Mouse (Mus musculus) left cerebral cortex, adult 9 months (tissue): ENCODE measurements around the gene Mamdc4.

Source experiments
- DNase-seq, 2 experiments: peaks; one replicate each; pipeline ENCODE4 v3.0.0; 2022; ENCODE audit warnings: low spot score in 2 of 2

The Mamdc4 gene

DNA sequence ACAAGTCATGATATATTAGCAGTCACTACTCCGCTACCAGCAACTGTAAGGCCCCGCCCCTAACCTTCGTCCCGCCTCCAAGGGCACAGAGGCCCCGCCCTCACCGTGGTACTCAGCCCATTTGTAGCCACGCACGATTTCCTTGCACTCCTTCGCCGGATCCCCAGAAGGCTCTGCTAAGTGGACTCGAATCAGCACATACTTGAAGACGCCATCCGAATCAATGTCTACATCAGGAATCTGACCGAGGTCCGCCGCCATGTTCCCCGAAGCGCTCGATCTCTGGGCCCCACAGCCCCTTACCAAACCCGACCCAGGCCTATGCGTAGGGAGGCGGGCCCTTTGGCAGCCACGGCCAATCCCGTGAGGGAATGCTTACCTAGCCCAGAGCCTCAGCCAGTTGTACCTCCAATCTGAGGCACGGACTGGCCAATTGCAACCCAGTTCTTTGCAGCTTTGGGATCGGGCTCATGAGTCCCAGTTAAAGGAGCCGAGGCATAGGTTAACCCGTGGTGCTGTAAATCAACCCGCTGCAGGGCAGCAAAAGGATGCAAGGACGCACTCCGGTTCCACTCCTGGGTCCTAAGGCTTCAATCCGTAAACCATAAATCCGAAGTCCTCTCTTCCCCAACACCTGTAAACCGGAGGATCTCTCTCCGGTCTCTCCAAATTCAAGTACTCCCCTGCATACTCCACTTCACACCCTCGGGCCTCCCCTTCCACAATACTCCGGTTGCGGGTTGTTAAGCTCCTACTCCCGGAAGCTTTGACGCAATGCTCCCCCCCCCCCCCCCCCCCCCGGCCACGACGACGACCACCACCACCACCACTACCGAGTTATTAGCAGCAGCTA, at the start of gene Mamdc4, which contains the start of gene Phpt1:
Gene Mamdc4, minus strand, starts transcription at position 267 of the 853 bp plus-strand sequence.
Gene Phpt1, minus strand, starts transcription at position 646 of the 853 bp plus-strand sequence.
- DNase-seq = peak; percentile 95 to 98

DNA sequence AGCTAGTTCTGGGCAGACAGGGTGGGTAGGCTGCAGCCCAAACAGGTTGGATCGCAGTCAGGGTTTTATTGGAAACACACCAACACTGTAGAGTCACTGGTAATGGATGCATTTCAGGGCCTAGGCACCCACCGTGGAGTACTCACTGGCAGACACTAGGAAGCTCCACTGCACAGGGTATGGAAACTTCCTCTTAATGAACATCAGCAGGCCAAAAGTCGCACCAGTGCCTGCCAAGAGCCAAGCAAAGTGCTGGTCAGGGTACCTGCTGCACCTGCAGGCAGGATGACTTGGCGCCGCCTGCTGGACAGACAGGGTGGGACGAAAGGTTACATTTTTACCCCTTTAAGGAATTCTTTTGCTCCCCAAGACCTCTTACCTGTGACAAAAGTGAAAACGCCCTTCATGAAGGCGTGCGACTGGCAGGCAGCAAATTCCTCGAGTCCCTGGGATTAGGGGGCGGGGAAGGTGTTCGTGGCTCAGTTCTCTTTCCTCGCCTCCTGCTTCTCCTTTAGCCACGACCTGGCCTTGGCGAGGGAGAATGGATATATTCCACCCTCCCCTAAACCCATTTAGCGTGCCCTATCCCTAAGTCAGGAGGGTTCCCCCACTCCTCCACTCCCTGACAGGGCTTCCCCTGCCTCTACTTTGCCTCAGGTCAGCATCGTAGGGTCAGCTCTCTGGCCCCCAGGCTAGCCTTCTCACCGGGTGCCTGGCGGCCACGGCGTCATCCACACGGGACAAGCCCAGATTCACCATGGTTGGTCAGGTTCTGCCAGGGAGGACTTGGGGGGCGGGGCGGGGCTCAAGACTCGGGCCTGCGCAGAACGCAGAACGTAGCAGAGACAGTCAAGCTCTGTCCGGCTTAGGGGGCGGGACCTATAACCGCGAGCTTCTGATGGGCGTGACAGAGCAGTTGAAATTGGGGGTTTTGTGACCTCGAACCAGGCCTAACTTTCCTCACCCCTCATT, 46.9 kb upstream of the Mamdc4 start, which contains the start of gene Tmem141:
Gene Tmem141, minus strand, starts transcription at position 777 of the 972 bp plus-strand sequence.
- peak; percentile 61 to 89 for DNase-seq

GRCm38 (mm10) chr2:25620852-25621228, 46.2 kb upstream of the Mamdc4 start:
- DNase-seq = no peak

DNA sequence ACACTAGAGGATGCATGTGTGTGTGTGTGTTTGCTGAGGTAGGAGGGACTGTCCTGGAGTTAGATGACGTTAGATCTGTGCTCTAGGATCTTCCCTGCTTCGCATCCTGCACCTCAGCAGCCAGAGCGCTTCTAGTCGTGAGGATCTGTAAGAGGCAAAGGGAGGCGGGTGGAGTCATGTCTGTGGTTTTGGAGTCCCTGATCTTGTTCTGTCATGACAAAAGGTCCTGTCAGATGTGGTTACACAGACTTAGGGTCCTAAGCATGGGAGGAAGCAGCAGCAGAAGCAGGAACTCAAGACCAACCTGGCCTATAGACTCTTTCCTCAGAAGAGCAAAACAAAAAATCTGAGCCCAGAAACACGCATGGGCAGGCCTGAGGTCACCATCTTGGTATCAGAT, 45.7 kb upstream of the Mamdc4 start:
- no peak for DNase-seq

- no peak for DNase-seq
Observed at GRCm38 (mm10) chr2:25617578-25617977, 42.9 kb upstream of the Mamdc4 start, which contains the start of gene Ccdc183. TSS of gene Ccdc183 (minus strand) at chr2:25617678.

DNA sequence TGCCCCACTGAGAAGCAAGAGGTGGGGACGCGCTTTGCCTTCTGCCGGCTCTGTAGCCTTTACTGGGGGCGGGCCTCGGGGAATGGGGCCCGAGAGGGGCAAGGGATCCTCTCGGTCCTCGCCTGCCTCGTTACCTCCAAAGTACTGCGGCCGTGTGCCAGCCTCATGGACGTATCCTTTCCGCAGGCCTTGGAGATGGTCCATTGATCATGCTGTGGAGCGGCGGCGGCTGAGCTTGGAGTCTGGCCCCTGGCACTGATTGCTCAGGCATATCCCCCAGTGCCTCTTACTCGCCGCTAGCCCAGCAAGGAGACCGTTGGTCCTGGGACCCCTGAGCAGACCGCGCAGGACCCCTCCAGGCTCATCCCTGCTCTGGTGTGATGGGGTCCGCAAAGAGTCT, 41.8 kb upstream of the Mamdc4 start:
- DNase-seq = no peak

GRCm38 (mm10) chr2:25608671-25609070, 34.0 kb upstream of the Mamdc4 start:
- no peak for DNase-seq

GRCm38 (mm10) chr2:25607761-25608622, 33.3 kb upstream of the Mamdc4 start, which contains the start of gene Rabl6:
TSS of gene Rabl6 (minus strand) at chr2:25608521.
- DNase-seq = peak; percentile 65 to 91

DNA sequence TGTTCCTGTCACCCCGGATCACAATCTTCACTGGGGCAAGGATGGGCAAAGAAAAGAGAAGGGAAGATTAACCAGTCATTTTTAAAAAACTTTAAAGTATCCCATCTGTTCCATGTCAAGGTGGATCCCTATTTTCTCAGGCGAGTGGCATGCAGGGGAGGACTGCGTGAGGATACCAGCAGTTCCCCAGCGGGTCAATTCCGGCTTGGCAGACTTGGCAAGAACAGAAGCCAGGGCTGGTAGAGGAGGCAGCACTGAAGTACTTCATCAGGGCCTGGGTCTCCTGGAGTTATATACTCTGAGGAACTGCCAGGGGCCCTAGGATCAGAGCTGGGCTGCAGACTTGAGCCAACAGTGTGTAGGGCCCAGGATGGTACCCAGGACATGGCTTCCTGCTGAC, 27.9 kb upstream of the Mamdc4 start:
- no peak for DNase-seq

DNA sequence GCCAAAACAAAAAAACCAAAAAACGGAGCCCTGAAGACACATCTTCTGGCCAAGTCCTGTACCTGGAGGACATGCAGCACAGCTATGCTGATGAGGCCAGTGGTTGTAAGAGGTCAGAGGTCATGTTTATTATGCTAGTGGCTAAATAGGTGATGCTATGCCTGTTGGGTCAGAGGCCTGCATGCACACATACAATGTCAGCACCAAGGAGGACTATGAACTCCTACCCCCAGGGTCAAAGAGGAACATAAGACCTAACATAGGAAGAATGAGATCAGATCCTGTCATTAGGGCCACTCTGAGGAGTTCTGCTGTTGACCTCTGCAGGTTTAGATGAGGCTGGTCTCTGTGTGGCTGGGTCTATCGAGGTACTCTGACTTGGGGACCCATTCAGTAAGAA, 25.4 kb upstream of the Mamdc4 start:
- no peak for DNase-seq

- no peak for DNase-seq
Observed at GRCm38 (mm10) chr2:25598749-25599148, 24.1 kb upstream of the Mamdc4 start.

- DNase-seq = no peak
Observed at GRCm38 (mm10) chr2:25596765-25597510, 22.3 kb upstream of the Mamdc4 start.

GRCm38 (mm10) chr2:25591863-25592262, 17.2 kb upstream of the Mamdc4 start:
- DNase-seq = peak in 1 of 2 experiments; percentile 62

DNA sequence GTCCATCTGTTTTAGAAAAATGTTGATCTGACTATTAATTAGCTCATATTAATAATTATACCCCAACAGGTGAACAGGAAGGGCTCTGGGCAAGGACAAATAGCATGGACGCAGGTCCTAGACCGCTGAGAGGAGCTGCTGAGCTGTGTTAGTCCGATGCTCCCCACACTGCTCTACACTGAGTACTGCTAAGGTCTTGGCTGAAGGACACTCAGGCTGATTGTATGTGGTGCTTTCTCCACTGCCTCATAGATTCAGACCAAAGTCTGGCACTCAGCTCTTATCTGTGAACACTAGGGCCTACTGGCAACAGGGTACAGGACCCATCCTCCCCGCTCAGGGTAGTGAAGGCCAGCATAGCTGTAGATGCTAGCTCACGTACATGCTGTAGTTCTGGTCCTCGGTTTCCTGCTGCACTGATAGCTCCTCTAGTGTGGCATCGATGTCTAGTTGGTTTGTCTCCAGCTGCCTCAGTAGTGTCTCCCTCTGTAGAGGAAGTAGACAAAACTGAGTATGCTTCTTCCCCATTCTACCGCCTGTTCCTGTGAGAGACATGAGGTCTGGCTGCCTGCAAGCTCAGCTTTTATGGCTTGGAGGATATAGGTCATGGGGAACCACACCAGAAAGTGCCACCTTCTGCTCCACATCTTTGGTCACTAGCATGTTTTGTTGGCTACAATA, 13.7 kb upstream of the Mamdc4 start:
- no peak for DNase-seq

- DNase-seq = no peak
Observed at GRCm38 (mm10) chr2:25587290-25587689, 12.6 kb upstream of the Mamdc4 start.

GRCm38 (mm10) chr2:25585601-25586000, 11.0 kb upstream of the Mamdc4 start:
- DNase-seq = no peak

DNA sequence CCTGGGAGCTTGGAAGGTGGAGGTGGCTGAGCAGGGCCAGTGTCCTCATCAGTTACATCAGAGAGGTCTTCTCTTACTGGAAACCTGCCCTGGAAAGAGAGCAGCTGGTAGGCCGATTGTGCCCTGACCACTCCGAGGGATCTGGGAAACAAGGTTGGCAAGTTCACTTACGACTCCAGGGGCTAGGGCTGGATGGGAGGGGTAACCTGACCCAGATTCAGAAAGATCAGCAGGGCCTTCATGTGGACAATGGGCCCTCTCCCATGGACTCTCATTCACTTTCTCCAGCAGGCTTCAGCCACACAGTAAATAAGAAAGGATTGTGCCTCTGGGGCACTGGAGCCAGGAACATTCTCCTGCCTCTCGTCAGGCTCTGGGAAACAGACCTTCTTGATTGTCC, 10.2 kb upstream of the Mamdc4 start:
- DNase-seq = no peak

- no peak for DNase-seq
Observed at GRCm38 (mm10) chr2:25584152-25584551, 9.5 kb upstream of the Mamdc4 start.

DNA sequence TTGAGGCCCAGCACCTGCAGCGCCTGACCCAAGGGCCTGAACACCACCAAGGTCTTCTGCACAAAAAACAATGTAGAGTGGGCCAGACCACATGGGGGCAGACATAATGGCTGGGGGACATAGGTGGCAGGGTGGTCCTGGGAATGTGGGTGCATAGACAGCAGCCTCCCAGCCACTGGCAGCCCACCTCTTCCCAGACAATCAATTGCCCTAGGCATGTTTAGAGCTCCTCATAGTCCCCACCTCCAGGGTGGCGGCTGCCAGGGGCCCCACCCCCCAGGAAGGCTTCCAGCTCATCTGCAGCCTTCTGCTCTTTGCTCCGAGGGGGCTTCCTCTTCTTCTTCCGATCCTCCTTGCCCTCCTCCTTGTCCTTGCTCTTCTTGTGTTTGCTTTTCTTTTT, 8.9 kb upstream of the Mamdc4 start:
- no peak for DNase-seq

GRCm38 (mm10) chr2:25583120-25583481, 8.5 kb upstream of the Mamdc4 start:
- no peak for DNase-seq
